Mouse (Mus musculus) lung, embryonic 16.5 days (tissue): Measurements from ENCODE around the gene Cstf2. TPM values are rescaled to one million over a fixed set of nuclear protein-coding genes. Genes with fewer than 3 reads are reported as not detected.
A peak's percentile ranks its signal among the peaks of the same experiment; 100 is the strongest.

Source experiments
- ATAC-seq: fragments of 200-750 bp; cut with Nextera tagmentation; 2 replicates; pipeline ENCODE4 v1.8.0; 2017; ENCODE audit warnings: low read depth, mild to moderate bottlenecking, moderate library complexity
- H3K27ac ChIP-seq: fragments of 300-500 bp; sonication (generic); 2 replicates; pipeline ENCODE4 v1.5.1; 2014; ENCODE audit warnings: mild to moderate bottlenecking, control low read depth, low read length
- H3K27me3 ChIP-seq: fragments of 300-500 bp; sonication (generic); 2 replicates; pipeline ENCODE4 v1.6.1; 2014; ENCODE audit warnings: low read depth, low read length, mixed read lengths; ENCODE audit not compliant: control insufficient read depth, insufficient read depth
- H3K36me3 ChIP-seq: fragments of 300-500 bp; sonication (generic); 2 replicates; pipeline ENCODE4 v1.6.1; 2014; ENCODE audit warnings: low read length; ENCODE audit not compliant: control insufficient read depth, insufficient read depth
- H3K4me1 ChIP-seq: fragments of 300-500 bp; sonication (generic); replicated peaks from 2 replicates; pipeline ENCODE4 v1.6.1; 2014; ENCODE audit warnings: low read length, mixed read lengths; ENCODE audit not compliant: control insufficient read depth, insufficient read depth
- H3K4me2 ChIP-seq: fragments of 300-500 bp; sonication (generic); 2 replicates; pipeline ENCODE4 v1.6.1; 2014; ENCODE audit warnings: low read depth, low read length, control low read depth
- H3K4me3 ChIP-seq: fragments of 300-500 bp; sonication (generic); 2 replicates; pipeline ENCODE4 v1.5.1; 2014; ENCODE audit warnings: mild to moderate bottlenecking, low read length, control low read depth
- H3K9ac ChIP-seq: fragments of 300-500 bp; sonication (generic); 2 replicates; pipeline ENCODE4 v1.6.1; 2014; ENCODE audit warnings: low read length, control low read depth
- H3K9me3 ChIP-seq: fragments of 300-500 bp; sonication (generic); 2 replicates; pipeline ENCODE4 v1.6.1; 2016; ENCODE audit warnings: low read length; ENCODE audit not compliant: control insufficient read depth
- WGBS: fragments of 180-500 bp; shearing (Covaris S2); extraction: QIAGEN DNeasy Blood & Tissue Kit; methylation state at CpG from one replicate; pipeline ENCODE4 v1.1.7; 2014; 5-methylcytosine and 5-hydroxymethylcytosine counted together
- polyA plus RNA-seq: library from polyadenylated mRNA; unstranded; fragments of >200 nt; fragmentation: Nextera tagmentation; extraction: Ambion mirVana; gene quantifications from 2 replicates; pipeline ENCODE4 v1.2.1, GENCODE M21; 2015

Gene Cstf2
- 43.8 and 46.5 TPM in 2 replicates for polyA plus RNA-seq

GRCm38 (mm10) chrX:134058987-134059712, at the start of gene Cstf2:
TSS of gene Cstf2 (plus strand) at chrX:134059187.
- H3K4me2 ChIP-seq: peak within 1 kb of the TSS; percentile 51
- no peaks in the 10 kb centered on the region for H3K4me1 ChIP-seq
- 24% methylated on average over 62 of the region's 77 CpGs for WGBS
- H3K9me3 ChIP-seq: no peaks in the 10 kb centered on the region
- no peaks in the 10 kb centered on the region for H3K27me3 ChIP-seq
- H3K9ac ChIP-seq: peak within 1 kb of the TSS; percentile 75
- H3K27ac ChIP-seq: peak within 1 kb of the TSS; percentile 90
- peaks cover 7% of the 10 kb centered on the region; the same call in 1 of the 2 replicates for H3K36me3 ChIP-seq
- H3K4me3 ChIP-seq: peak within 1 kb of the TSS; percentile 61
- peak; percentile 99 for ATAC-seq

- peak; percentile 84 for ATAC-seq
- Histone ChIP-seq H3K4me3 (no peak overlapping the region), H3K27me3 (no peaks in the 10 kb centered on the region), H3K4me2 (no peak overlapping the region), H3K27ac (no peak overlapping the region), H3K9me3 (no peaks in the 10 kb centered on the region), H3K4me1 (no peaks in the 10 kb centered on the region), H3K36me3 (no peaks in the 10 kb centered on the region), H3K9ac (no peak overlapping the region)
- WGBS: 12% methylated on average over 9 of the region's 9 CpGs
Observed at GRCm38 (mm10) chrX:134019005-134019404, 40.0 kb upstream of the Cstf2 start.

GRCm38 (mm10) chrX:134020664-134021063, 38.3 kb upstream of the Cstf2 start:
- H3K36me3 ChIP-seq: no peaks in the 10 kb centered on the region
- H3K4me1 ChIP-seq: no peaks in the 10 kb centered on the region
- 45% methylated on average over 5 of the region's 5 CpGs for WGBS
- no peaks in the 10 kb centered on the region for H3K27me3 ChIP-seq
- no peak overlapping the region for H3K4me2 ChIP-seq
- no peak overlapping the region for H3K9ac ChIP-seq
- ATAC-seq: no peak
- H3K27ac ChIP-seq: no peak overlapping the region
- H3K9me3 ChIP-seq: no peaks in the 10 kb centered on the region
- no peak overlapping the region for H3K4me3 ChIP-seq

- ATAC-seq: no peak
- H3K4me1 ChIP-seq: no peaks in the 10 kb centered on the region
- H3K4me3 ChIP-seq: no peak overlapping the region
- H3K27me3 ChIP-seq: no peaks in the 10 kb centered on the region
- H3K9ac ChIP-seq: no peak overlapping the region
- H3K27ac ChIP-seq: no peak overlapping the region
- no peak overlapping the region for H3K4me2 ChIP-seq
- H3K36me3 ChIP-seq: no peaks in the 10 kb centered on the region
- 54% methylated on average over 1 of the region's 1 CpGs for WGBS
- no peaks in the 10 kb centered on the region for H3K9me3 ChIP-seq
Observed at GRCm38 (mm10) chrX:134048994-134049393, 10.0 kb upstream of the Cstf2 start.

- Histone ChIP-seq H3K9ac (no peak overlapping the region), H3K4me3 (no peak overlapping the region), H3K27me3 (no peaks in the 10 kb centered on the region), H3K27ac (no peak overlapping the region), H3K4me2 (no peak overlapping the region), H3K36me3 (0 out of 2 replicates have a peak, but pooled peaks cover under 1% of the 10 kb centered on the region), H3K9me3 (no peaks in the 10 kb centered on the region), H3K4me1 (no peaks in the 10 kb centered on the region)
- 74% methylated on average over 2 of the region's 2 CpGs for WGBS
- no peak for ATAC-seq
Observed at GRCm38 (mm10) chrX:134056897-134057296, 2.1 kb upstream of the Cstf2 start.

GRCm38 (mm10) chrX:134058040-134058875, 729 bp upstream of the Cstf2 start:
- WGBS: 50% methylated on average over 14 of the region's 14 CpGs
- no peaks in the 10 kb centered on the region for H3K9me3 ChIP-seq
- H3K27ac ChIP-seq: peak overlapping the region; percentile 52
- no peaks in the 10 kb centered on the region for H3K27me3 ChIP-seq
- H3K4me3 ChIP-seq: peak overlapping the region; percentile 61
- ATAC-seq: peak; percentile 56
- H3K36me3 ChIP-seq: peaks cover 7% of the 10 kb centered on the region; the same call in 1 of the 2 replicates
- peak overlapping the region; percentile 51 for H3K4me2 ChIP-seq
- no peak overlapping the region for H3K9ac ChIP-seq
- no peaks in the 10 kb centered on the region for H3K4me1 ChIP-seq

GRCm38 (mm10) chrX:134059764-134060163, 777 bp downstream of the Cstf2 start:
- H3K36me3 ChIP-seq: peaks cover 7% of the 10 kb centered on the region; the same call in 1 of the 2 replicates
- H3K4me2 ChIP-seq: peak overlapping the region; percentile 50

GRCm38 (mm10) chrX:134085453-134085852, 26.5 kb downstream of the Cstf2 start:
- H3K9ac ChIP-seq: no peak overlapping the region
- 76% methylated on average over 1 of the region's 1 CpGs for WGBS
- no peaks in the 10 kb centered on the region for H3K9me3 ChIP-seq
- H3K4me2 ChIP-seq: no peak overlapping the region
- H3K4me1 ChIP-seq: no peaks in the 10 kb centered on the region
- H3K27ac ChIP-seq: no peak overlapping the region
- no peaks in the 10 kb centered on the region for H3K27me3 ChIP-seq
- no peak overlapping the region for H3K4me3 ChIP-seq
- ATAC-seq: no peak
- peaks cover 3% of the 10 kb centered on the region; the same call in 1 of the 2 replicates for H3K36me3 ChIP-seq

More at GRCm38 (mm10) chrX:134059764-134060163, 777 bp downstream of the Cstf2 start:
- H3K27ac ChIP-seq: peak overlapping the region; percentile 90
- no peaks in the 10 kb centered on the region for H3K27me3 ChIP-seq
- no peaks in the 10 kb centered on the region for H3K9me3 ChIP-seq
- H3K4me1 ChIP-seq: no peaks in the 10 kb centered on the region
- peak overlapping the region; percentile 61 for H3K4me3 ChIP-seq
- no peak for ATAC-seq
- 17% methylated on average over 10 of the region's 10 CpGs for WGBS
- peak overlapping the region; percentile 75 for H3K9ac ChIP-seq

GRCm38 (mm10) chrX:134102641-134103040, 43.7 kb downstream of the Cstf2 start:
- no peaks in the 10 kb centered on the region for H3K9me3 ChIP-seq
- H3K36me3 ChIP-seq: no peaks in the 10 kb centered on the region
- H3K4me1 ChIP-seq: no peaks in the 10 kb centered on the region
- no peak overlapping the region for H3K4me3 ChIP-seq
- WGBS: 70% methylated on average over 2 of the region's 2 CpGs
- no peak for ATAC-seq
- H3K27me3 ChIP-seq: no peaks in the 10 kb centered on the region
- H3K4me2 ChIP-seq: no peak overlapping the region
- no peak overlapping the region for H3K27ac ChIP-seq
- no peak overlapping the region for H3K9ac ChIP-seq
